Mouse (Mus musculus): ENCODE data around the gene Amer3. TPM values are rescaled to one million over a fixed set of nuclear protein-coding genes. Genes with fewer than 3 reads are reported as not detected.
"Not testable (repeated sequence)": the region's sequence is repeated elsewhere in the genome, so short reads cannot be mapped to it uniquely, and the experiment has no call there.

Amer3 gene
- polyA plus RNA-seq, 1 experiment from 2014 or later: 23.5 TPM

DNA sequence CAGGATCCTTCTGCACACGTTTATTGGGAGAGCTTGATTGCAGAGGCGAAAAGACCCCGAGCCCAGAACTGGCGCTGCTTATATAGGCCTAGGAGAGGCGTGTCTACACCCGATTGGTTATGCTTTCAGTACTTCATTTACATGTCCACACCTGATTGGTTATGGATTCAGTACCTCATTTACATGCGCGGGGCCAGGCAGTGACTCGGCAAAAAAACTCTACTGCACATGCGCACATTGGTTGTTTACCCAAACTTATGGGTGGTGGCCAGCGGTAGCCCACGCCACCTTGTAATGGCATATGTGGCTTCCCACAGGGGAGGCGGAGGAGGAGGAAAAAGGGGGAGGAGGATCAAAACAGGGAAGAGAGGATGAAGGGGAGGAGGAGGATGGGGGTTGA is 40.7 kb downstream of the Amer3 start:
- H3K27me3 ChIP-seq; H3K4me2 ChIP-seq (replicated peaks); H3K4me3 ChIP-seq (replicated peaks); H3K27ac ChIP-seq; H3K9me3 ChIP-seq; H3K9ac ChIP-seq (replicated peaks); H3K36me3 ChIP-seq; H3K4me1 ChIP-seq (replicated peaks); ATAC-seq: not testable (repeated sequence)
- WGBS: 95% methylated on average over 13 of the region's 13 CpGs

DNA sequence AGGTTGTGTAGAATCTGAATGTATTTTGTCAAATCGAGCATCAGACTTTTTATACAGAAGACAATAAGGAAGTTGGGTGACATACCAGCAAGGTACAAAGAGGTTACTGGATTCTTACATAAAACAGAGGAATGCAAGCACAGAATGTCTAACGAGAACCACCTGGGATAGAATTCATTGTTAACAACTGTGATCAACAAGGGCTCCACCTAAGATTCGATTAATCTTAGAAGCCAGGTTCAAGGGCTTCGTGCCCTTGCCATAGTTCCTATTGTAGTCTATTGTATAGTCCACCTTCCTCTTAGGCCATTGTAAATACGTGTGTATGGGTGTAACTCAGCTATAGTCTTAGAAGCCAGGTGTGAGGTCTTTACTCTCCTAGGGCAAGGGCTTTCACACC is 41.3 kb downstream of the Amer3 start:
- 93% methylated on average over 5 of the region's 5 CpGs for whole genome bisulfite sequencing
- not testable (repeated sequence) for H3K4me2 ChIP-seq (replicated peaks); H3K36me3 ChIP-seq; H3K9me3 ChIP-seq; H3K27ac ChIP-seq; H3K9ac ChIP-seq (replicated peaks); H3K4me1 ChIP-seq (replicated peaks); ATAC-seq; H3K27me3 ChIP-seq; H3K4me3 ChIP-seq (replicated peaks)

DNA sequence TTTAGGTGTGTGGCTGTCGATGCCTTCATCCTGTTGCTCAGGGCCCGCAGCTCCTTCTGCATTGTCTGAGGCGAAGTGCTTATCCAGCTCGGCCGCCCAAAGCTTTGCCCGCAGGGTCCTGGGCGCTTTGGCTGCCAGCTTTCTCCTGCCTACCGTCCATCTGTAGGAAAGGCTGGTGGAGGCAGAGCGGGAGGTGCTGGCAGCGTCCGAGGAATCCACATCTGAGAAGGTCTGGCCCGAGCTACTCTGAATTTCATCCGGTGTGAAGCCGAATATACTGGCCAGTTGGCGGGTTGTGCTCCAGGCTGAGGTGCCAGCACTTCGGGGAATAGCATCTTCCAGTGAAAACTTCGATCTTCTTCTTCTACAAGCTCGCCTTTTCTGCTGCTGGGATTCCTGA is 56.3 kb downstream of the Amer3 start:
- Histone ChIP-seq H3K9me3 (no peaks in the 10 kb centered on the region), H3K9ac (replicated peaks) (no peak overlapping the region), H3K4me2 (replicated peaks) (no peak overlapping the region), H3K4me3 (replicated peaks) (no peak overlapping the region), H3K4me1 (replicated peaks) (no peaks in the 10 kb centered on the region), H3K36me3 (no peaks in the 10 kb centered on the region), H3K27me3 (no peaks in the 10 kb centered on the region), H3K27ac (no peak overlapping the region)
- ATAC-seq: no peak
- 88% methylated on average over 18 of the region's 18 CpGs for WGBS

Other genes starting within 250 kb of the Amer3 start
- gene Ccdc115, start 140.0 kb upstream of the Amer3 start, polyA plus RNA-seq (2015; fragmentation: Nextera tagmentation; extraction: Ambion mirVana): 73.2 and 77.3 TPM in 2 replicates
- 62.6 and 63.1 TPM in 2 replicates for gene Imp4, start 139.8 kb upstream of the Amer3 start, polyA plus RNA-seq (2015; fragmentation: Nextera tagmentation; extraction: Ambion mirVana)
- 6.0 and 6.2 TPM in 2 replicates for gene Ptpn18, start 119.9 kb upstream of the Amer3 start, polyA plus RNA-seq (2015; fragmentation: Nextera tagmentation; extraction: Ambion mirVana)
- not detected in 2 replicates for gene Prss39, start 81.2 kb upstream of the Amer3 start, polyA plus RNA-seq (2015; fragmentation: Nextera tagmentation; extraction: Ambion mirVana)
- not detected in 2 replicates for gene Cfc1, start 44.0 kb upstream of the Amer3 start, polyA plus RNA-seq (2015; fragmentation: Nextera tagmentation; extraction: Ambion mirVana)
- not detected in 2 replicates for gene Prss40, start 18.7 kb upstream of the Amer3 start, polyA plus RNA-seq (2015; fragmentation: Nextera tagmentation; extraction: Ambion mirVana)